Mouse (Mus musculus): ENCODE results near the gene Smim7.

DNA sequence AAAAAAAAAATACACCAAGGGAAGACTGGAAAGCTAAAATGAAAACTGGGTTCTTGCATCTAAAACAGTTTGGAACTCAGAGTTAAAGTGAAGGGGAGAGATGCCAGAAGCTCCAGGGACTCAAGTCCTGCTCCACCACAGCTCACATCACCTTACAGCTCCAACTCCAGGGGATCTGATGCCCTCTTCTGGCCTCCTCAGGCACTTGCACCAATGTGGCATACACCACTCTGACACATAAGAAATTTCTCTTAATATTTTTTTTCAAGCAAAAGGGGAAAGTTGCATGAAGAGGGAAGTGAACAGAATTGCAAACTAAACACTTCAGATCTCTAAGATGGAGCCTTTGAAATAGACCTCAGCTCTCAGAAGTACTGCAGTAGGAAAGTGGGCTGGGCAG, 31.7 kb downstream of the Smim7 start:
- TF ChIP-seq HCFC1 (IDR thresholded peaks at IDR 0.05; ENCODE audit: borderline replicate concordance, insufficient read depth, low read length) (no peak), ZNF384 (IDR thresholded peaks at IDR 0.05; ENCODE audit: low read depth, low read length) (no peak), CHD2 (IDR thresholded peaks at IDR 0.05; ENCODE audit: low read depth, low read length) (no peak), MAFK (IDR thresholded peaks at IDR 0.05; ENCODE audit: insufficient read depth, low read depth, low read length) (no peak), ZC3H11A (IDR thresholded peaks at IDR 0.05; ENCODE audit: borderline replicate concordance, low read depth, low read length) (peak; percentile 46; the same call in 1 of the 2 replicates)

Measured in ES-E14 (cell line).